Mouse (Mus musculus) urinary bladder, postnatal 10 days (tissue): ENCODE data around the gene Maml1.
A peak's percentile ranks its signal among the peaks of the same experiment; 100 is the strongest.
"Not testable (repeated sequence)": the region's sequence is repeated elsewhere in the genome, so short reads cannot be mapped to it uniquely, and the experiment has no call there.

Experiments used
- DNase-seq: peaks from one replicate; pipeline ENCODE4 v3.0.0; 2022; ENCODE audit warnings: low spot score

Gene Maml1

DNA sequence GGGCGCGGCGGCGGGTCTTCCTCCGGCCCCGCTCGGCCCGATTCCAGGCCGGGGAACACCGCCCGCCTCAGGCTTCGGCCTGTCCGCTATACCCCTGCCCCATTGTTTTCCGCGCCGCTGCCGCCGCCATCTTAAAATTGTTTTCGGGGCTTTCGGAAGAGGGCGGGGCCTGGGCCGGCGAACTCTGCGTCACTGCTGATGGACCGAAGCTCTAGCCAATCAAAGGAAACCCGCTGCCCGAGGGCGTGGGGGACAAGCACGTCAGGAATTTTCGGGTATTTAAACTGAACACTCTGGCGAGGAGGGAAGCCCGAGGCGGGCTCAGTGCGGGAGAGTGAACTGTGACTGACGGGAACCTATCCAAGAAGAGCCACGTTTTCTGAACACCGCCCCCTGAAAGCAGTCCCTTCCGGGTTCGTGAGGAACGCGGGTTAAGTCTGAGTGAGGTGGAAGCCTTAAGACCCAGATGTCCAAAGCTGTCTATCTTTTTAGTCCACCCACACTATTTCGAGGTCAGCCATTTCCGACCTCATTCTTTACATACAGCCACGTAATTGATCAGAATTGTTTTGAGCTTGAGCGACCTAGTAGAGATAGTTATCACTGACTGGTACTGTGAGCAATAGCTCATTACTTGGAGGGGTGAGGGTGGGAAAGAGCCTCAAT lies at the start of gene Maml1:
Maml1 (minus strand) TSS at position 122 of the 666 bp plus-strand sequence.
- DNase-seq = peak; percentile 91

DNA sequence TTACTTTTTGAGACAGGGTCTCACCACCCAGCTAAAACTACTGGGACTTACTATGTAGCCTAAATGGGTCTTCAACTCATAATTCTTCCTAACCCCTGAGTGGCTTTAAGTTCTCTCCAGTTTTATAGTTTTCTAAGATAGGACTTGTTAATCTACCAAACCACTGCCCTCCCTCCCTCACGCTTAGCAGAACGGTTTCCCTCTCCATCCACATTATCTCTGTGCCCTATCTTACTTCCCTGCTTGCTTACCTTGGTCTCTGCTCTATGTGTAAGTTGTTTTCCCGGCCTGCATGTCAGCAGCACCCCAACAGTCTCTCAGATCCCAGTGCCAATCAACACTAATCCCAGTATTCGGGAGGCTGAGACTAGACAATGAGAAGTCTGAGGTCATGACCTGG lies 44.8 kb upstream of the Maml1 start:
- DNase-seq = no peak

DNA sequence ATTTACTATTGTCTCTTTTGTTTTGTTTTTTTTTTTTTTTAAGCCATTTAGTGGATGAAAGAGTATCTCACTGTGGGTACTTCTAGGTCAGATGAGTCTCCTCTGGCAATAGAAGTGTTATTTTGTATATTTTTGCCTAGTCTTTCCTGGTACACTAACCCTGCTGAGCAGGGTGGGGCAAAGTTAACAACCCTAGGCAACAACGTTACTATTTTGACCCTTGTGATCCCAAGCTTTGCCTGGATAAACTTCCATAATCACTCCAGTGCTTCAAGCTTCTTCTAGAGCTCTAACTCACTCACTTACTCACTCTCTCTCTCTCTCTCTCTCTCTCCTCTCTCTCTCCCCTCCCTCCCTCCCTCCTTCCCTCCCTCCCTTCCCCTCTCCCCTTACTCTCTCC lies 44.0 kb upstream of the Maml1 start:
- no peak for DNase-seq

DNA sequence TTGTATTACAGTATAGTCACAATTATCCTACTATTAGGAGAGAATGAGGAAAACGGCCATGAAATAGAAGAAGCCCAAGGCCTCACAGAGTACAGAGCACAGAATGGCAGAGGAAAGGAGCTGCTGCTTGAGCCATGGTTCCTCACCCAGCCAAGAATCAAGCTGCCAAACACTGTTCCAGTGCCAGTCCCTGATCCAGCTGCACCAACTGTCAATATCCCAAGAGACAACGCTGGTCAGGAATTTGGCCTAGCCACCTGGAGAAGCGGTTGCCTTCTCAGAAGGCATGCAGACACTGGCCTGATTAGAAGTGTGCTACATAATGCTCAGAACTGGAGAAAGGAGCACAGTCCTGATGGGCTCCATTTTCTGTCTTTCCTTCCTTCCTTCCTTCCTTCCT lies 41.1 kb upstream of the Maml1 start:
- no peak for DNase-seq

DNA sequence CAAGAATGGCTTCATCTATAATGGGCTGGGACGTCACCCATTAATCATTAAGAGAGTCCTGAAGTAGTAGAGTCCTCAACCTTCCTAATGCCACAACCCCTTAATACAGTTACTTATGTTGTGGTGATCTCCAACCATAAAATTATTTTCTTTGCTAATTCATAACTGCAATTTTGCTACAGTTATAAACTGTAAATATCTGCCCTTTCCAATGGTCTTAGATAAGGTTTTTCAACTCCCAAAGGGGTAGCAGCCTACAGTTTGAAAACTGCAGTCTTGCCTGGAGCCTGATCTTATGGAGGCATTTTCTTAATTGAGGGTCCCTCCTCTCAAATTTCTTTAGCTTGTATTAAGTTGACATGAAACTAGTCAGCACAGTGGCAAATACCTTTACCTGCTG lies 37.3 kb upstream of the Maml1 start:
- DNase-seq = no peak

DNA sequence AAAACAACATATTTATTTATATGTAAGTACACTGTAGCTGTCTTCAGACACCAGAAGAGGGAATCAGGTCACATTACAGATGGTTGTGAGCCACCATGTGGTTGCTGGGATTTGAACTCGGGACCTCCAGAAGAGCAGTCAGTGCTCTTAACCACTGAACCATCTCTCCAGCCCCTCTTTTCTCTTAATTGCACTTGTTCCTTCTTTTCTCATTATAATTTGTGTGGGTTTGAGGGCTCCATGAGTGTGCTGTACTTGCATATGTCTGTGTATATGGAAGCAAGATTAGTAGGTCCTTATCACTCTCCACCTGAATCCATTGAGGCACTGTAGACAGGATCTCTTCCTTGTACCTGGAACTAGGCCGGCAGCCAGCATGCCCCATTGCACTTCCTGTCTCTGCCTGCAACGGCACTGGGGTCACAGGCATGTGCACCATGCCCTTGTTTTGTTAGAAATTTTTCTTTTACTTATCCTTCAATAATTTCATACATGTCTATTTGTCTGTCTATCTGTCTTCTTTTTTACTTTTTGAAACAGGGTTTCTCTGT lies 36.0 kb upstream of the Maml1 start:
- DNase-seq = no peak

DNA sequence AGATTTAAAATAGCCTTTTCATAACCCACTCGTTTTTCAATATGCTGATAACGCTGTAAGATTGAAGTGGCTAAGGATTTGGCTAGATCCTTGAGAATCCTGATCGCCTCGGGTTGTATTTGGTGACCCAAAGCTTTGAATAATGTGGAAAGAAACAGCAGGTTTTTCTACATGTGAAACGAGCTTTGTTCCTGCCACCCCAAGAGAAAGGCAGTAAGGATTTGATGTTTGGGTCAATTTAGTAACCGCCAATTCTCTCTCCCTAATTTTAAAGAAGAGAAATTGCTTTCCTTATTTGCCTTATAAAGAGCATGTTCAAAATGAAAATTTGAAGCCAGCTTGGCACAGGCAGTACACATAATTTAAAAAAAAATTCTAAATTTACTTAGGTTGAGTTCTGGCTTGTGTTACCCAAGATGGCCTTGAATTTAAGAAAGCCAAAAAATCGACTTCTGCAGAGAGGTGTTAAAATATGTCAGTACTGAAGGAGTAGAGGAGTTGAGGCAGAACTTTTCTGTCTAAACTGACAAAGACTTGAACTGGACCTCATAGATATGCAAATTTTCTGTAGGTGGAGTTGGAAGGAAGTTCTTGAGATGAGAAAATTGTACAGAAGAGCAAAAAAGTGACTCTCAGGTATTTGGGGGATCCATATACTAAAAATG lies 34.3 kb upstream of the Maml1 start:
- DNase-seq = no peak

DNA sequence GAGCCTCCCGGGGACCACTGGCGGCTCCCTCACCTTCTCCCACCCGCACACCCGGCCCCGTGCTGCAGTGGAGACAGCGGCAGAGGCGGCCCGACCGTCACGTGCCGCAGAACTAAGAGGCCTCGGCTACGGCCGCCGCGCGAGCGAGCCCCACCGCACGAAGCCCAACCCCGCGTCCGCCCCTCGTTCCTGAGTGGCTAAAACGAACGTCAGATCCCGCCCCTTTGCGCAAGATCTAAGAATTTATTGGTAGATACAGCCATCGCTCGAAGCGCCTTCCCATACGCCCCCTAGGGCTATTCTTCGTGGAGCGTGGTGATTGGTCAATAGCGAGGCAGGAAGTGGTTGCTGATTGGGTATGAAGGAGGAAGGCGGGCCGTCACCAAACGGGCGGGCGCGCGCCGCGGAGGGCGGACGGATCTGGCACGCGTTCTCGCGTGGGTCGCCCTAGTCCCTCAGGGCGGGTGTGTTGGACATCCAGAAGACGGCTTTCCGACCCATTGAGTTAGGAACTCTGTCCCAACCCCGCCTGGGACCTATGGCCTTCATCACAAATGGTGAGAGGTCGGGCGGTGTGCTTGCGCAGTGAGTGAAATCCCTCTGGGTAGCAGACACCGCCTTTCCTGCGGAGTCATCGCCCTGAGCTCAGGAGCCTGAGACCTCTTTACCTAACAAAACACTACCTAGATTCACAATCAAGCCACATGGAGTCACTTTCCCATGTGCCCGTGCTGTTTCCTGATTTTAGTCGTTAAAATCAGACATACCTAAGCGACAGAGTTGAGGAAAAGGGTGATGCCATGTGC lies 33.6 kb upstream of the Maml1 start, which contains the start of gene Canx:
Canx (minus strand) TSS at position 178 of the 806 bp plus-strand sequence.
- DNase-seq = peak; percentile 86

DNA sequence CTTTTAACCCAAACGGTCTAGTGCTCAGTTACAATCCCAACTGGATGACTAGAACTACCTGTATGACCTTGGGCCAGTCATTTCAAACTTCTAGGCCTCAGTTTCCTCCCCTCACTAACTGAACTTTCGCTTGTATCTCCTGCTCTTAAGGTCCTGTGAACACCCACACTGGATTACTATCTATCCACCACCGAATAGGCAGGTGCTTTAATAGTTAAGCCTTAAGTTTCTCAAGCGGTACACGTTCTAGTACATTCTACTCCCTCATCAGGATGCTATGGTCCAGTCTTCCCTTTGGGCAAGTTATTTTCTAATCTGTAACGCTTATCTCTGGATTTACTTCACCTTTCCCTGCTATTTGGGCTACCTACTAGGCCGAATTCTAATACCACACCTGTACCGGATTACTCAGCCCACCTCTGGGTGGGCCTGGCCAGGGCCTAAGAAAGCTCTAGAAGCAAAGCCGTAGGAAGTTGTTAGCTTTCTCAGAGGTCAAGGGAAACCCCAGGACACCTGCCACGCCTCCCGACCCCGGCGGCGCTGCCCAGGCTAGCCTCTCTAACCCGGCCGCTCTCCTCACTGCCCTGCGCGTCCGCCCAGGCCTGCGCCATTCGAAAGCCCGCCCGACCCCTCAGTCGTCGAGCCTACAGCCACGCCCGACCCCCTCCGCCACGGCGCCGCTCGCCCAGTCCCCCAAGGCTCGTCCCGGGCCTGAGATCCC lies 32.8 kb upstream of the Maml1 start:
- no peak for DNase-seq

DNA sequence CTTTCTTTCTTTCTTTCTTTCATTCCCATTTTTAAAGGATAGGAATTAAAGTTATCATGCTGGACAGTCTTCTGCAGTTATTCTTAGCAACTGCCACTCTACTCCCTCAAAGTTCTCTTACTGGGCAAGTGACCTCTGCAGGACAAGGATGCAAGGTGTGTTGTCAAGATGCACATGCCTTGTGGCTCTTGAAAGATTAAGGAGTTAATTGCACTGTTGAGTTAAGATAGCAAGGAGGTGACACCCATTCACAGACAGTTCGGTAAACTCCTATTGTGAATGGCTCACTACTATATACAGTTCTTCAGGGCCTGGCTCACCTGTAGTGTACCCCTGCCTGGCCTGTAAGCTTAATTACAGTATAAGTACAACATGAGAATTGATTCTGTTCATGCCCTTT lies 31.7 kb upstream of the Maml1 start:
- DNase-seq = no peak

DNA sequence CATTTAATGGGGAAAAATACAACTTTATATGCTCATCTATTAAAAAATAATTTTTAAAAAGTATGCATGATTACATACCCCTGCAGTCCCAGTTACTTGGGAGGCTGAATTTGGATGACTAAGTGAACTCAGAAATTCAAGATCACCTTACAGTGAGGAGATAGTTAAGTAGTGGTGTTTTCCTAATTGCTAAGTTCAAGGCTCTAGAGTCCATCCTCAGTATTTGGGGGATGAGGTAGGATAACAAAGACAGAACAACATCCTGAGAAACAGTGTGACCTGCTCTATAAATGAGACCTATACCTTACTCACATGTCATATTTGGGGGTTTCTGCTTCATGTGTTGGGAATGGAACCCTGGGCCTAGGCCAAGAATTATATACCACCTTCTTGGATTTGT lies 30.2 kb upstream of the Maml1 start:
- DNase-seq = no peak

DNA sequence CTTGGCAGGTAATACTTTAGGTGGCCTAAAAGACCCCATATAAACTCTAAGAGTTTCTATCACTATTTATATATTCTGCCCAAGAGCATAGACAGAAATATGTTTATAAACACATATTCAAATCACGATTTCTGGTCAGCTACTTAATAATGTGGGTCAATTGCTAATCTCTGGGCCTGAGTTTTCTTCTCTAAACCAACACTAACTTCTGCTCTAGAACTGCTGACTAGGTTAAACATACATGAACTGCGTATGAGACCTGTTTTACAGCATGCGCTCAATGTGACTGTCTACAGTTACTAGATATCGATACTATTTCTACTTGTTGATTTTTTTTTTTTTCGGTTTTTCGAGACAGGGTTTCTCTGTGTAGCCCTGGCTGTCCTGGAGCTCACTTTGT lies 29.1 kb upstream of the Maml1 start:
- no peak for DNase-seq

DNA sequence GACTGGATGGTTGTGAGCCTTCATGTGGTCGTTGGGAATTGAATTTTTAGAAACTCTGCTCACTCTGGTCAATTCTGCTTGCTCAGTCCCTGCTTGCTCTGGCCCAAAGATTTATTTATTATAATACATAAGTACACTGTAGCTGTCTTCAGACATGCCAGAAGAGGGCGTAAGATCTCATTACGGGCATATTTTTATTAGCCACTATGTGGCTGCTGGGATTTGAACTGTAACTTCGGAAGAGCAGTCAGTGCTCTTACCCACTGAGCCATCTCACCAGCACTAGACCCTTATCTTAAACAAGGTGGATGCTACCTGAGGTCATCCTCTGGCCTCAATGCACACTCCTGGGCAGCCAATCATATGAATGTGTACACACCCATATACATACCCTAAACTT lies 27.2 kb upstream of the Maml1 start:
- DNase-seq = not testable (repeated sequence)

DNA sequence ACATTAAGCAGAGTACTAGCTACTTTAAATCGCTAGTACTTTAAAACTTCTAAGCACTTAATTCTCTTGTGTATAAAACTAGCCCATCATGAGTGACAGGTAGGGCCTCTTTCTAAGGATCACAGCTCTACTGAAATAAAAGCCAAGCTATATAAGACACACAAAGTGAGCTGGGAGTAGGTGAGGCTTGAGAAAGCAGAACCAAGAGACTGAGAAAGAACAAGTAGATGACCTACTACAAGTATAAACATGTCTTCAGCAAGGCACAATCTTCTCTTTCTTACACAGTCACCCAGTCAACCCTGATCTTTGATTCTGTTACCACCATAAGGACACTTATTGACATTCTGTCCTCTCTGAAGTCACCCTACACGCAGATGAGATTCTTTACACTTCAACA lies 20.7 kb upstream of the Maml1 start:
- DNase-seq = no peak

DNA sequence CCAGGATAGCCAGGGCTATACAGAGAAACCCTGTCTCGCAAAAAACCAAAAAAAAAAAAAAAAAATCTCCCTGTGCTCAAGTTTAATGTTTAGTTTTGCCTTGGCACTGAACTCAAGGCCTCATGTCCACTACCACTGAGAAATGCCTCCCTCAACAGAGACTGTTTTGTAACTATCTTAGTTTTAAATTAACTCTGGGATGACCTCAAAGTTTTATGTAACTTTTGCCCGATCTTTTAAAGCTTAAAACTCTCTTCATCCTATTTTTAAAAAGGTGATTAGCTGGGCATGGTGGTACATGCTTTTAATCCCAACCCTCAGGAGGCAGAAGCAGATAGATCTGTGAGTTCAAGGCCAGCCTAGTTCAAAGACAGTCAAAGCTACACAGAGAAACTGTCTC lies 11.3 kb upstream of the Maml1 start:
- no peak for DNase-seq

DNA sequence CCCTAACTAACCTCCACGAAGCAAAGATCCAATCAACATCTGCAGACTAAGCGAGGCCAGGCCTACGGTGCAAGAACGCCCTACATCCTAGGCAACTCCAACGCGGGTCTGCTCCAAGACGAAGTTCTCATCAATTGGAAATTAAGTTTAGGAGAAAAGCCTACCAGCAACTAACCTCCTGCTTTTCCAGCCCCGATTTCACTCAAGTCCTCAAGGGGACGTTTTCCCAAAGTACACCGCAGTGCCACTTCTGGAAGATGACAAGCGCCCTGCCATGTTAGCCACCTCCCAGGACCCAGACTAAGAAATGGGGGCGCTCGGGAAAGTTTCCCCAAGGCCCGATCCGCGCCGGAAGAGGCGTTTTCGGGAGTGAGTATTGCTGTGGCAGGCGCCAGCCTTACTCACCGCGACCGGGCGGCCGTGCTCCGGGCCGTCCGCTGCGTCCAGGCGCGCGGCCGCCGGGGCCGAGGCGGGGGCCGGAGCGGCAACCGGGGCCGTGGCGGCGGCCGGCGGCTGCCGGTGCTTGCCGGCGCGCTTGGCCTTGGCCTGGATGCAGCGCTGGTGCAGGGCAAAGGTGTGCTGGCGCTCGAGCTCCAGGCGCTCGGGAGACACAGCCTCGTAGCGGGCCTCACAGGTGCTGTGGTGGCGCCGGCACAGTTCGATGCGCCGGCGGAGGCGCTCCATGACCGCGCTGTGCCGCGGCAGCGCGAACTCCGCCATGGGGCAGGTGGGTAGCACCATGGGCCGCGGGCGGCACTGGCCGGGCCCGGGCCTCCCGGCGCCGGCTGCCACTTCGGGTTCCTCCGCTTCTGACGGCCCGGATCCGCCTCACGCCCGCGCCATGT lies 568 bp downstream of the Maml1 start:
- no peak for DNase-seq

DNA sequence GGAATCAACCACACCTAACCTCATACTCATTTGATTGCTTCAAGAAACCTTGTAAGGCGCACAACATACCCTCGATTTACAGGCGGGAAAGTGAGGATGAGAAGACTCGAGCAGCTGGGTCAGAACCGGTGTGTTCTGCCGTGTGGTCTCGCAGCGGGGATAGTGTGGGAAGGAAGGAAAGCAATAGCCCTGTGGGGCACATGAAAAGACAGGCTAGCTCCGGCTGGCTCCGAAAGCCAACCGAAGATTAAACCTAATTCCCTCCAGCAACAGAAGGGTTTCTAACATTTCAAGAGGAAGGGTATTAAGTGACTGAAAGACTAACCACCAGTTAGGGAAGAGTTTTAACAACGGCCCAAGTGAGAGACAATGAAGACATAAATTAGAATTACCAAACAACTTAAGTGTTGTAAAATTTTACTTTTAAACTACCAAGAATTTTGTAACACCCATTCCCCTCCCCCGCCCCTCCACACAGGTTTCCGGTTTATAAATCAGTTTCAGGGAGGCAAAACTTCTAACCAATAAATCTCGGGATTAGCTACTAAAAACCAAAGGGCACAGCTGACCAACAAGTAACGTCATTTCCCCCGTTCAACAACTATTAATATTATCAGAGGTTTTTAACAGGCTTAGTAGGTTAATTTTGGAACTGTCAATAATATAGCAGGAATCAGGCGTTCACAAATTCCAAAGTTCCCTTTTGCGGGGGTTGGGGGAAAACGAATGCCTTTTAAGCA lies 1.5 kb downstream of the Maml1 start:
- no peak for DNase-seq

DNA sequence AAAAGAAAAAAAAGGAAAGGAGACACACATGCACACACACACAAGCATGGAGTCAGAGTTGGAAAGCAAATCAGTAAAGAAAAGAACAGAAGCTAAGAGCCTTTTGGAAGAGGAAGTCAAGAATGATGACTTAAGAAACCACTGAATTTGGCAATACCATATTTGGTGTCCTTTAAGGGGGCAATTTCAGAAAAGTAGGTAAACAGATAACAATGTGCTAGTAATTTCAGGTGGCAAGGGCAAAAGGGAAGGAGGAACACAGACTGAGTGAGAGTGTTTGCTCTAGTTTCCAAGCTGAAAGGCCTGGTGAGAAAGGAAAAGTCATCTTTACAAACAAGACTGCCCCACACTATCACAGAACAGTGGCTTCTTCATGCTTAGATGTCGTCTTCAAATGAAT lies 5.7 kb downstream of the Maml1 start:
- DNase-seq = no peak

DNA sequence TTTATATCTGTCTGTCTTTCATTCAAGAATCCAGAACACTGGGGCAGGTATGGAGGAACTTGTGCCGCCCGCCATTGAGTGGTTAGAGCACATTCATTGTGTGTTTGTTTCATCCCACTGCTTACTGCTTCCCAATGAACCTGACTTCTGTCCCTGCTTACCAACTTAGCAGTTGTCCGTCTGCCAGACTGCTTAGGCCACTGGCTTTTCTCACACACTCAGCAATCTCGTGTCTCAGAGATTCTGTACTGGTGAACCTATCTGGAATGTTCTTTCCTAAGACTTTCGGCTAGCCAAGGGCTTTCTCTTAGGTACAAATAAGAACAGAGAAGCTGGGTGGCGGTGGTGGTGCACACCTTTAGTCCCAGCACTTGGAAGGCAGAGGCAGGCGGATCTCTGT lies 6.4 kb downstream of the Maml1 start:
- no peak for DNase-seq

DNA sequence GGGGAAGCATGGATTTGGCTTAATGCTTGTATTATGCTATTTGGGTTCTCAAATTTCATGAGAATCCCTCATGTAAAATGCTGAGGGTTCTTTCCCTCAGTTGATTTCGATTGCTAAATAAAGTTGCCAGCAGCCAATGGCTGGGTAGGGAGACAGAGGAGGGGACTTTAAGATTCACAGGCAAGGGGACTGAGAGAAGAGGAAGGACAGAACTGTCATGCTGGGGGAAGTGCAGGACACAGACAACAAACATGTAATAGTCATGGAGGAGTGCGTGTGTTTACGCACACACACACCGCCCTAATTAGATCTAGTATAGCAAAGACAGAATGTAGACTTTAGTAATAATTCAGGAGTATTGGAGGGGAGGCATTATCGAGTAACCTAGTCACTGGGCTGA lies 6.8 kb downstream of the Maml1 start:
- DNase-seq = no peak

DNA sequence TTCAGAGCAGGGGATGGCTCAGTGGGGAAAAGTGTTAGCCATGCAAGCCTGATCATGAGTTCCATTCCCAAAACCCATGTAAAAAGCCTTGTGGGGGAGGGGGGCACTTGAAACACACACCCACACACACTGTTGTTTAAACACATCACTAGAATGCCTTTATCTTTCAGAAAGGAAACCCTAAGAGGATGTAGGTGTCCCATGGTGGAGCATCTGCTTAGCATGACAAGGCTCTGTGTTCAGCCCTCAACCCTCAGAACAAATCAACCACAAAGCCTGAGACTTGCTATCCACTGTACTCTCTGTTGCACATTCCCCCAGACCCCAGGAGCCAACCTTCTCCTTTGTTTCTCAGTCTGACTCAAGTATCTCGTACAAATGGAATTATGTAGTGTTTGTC lies 12.1 kb downstream of the Maml1 start:
- DNase-seq = no peak
